ENCODE assay signal across 16 mouse cellular contexts in the genomic region with DNA sequence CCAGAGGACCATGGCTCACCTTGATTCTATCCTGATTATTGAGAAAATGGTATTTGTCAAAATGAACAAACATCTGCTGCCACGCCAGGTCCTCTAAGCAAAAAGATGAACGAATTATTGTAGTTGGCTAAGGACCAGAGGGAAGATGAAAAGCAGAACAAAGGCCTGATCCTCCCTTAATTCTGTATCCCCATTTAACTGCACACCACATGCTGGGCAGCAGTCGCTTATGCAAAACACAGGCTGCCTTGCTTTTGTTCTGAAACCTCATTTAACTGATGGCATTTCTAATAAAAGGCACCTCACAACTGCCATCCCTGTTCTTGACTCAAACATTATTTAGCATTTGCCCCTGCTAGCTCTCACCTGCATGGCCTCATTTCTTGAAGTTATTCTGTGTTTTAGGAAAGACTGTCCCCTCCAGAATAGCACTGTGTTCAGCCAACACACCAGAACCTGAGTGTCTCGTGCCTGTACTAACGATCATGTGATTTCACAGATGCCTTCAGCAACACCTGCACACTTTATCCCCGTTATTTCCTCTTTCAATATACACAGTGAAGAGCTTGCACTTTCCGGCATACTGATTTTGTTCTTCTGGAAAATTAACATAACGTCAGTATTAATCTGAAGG.
DNase-seq lines count a peak whose midpoint lies in the region; ATAC-seq and TF ChIP-seq lines count a peak whose summit lies in the region.
"Had no signal": no experiment of that assay in that cellular context is flagged by ENCODE, and none has a peak within 500 bp of the region (broad histone marks: within the 10 kb centered on the region; RNA-seq: fewer than 3 reads in every experiment).

No protein-coding gene starts in this region.

- peak overlapping the region; percentile 15; the same call in 1 of the 2 replicates for H3K4me3 ChIP-seq in left cerebral cortex, adult 2 months
- H3K4me3 ChIP-seq in hindbrain, embryonic 14.5 days (replicated peaks; ENCODE audit: low read length) = no peak overlapping the region
- no peak overlapping the region for H3K4me3 ChIP-seq in neural tube, embryonic 14.5 days (ENCODE audit: low read depth, low read length)
- H3K4me3 ChIP-seq: liver, embryonic 13.5 days had no signal

- H3K4me1 ChIP-seq in hindbrain, embryonic 14.5 days (replicated peaks; ENCODE audit: control insufficient read depth, insufficient read depth, low read length) = no peaks in the 10 kb centered on the region
- H3K4me1 ChIP-seq in neural tube, embryonic 14.5 days (ENCODE audit: control insufficient read depth, insufficient read depth, low read length) = no peaks in the 10 kb centered on the region

- 0 out of 2 replicates have a peak overlapping the region, but pooled peaks have one; percentile 5 for H3K9ac ChIP-seq in hindbrain, embryonic 14.5 days
- H3K9ac ChIP-seq in neural tube, embryonic 14.5 days (replicated peaks; ENCODE audit: low read depth, low read length) = no peak overlapping the region
- H3K9ac ChIP-seq: liver, embryonic 13.5 days had no signal

- ATAC-seq in hindbrain, embryonic 14.5 days (ENCODE audit: low FRiP score) = peak; percentile 67; the same call in 1 of the 2 replicates
- ATAC-seq in neural tube, embryonic 14.5 days (ENCODE audit: low read depth) = peak; percentile 66

- H3K36me3 ChIP-seq in hindbrain, embryonic 14.5 days (replicated peaks; ENCODE audit: control insufficient read depth, insufficient read depth) = no peaks in the 10 kb centered on the region
- no peaks in the 10 kb centered on the region for H3K36me3 ChIP-seq in neural tube, embryonic 14.5 days (ENCODE audit: control insufficient read depth, insufficient read depth, low read length)
- H3K36me3 ChIP-seq: liver, embryonic 13.5 days had no signal

- 34% methylated on average over 8 of the region's 8 CpGs for WGBS in hindbrain, embryonic 14.5 days
- WGBS in neural tube, embryonic 14.5 days = 30% methylated on average over 8 of the region's 8 CpGs

- TF ChIP-seq CTCF in left cerebral cortex, adult 2 months (IDR thresholded peaks at IDR 0.05) = no peak
- TF ChIP-seq CTCF in brain, embryonic 14.5 days (IDR thresholded peaks at IDR 0.05; ENCODE audit: borderline replicate concordance, extremely low read depth, insufficient read depth, insufficient read length) = no peak

- H3K4me2 ChIP-seq in hindbrain, embryonic 14.5 days (replicated peaks) = 0 out of 2 replicates have a peak overlapping the region, but pooled peaks have one; percentile 6
- no peak overlapping the region for H3K4me2 ChIP-seq in neural tube, embryonic 14.5 days (ENCODE audit: low read depth, low read length)
- H3K4me2 ChIP-seq: heart, embryonic 11.5 days; liver, embryonic 13.5 days had no signal

- TF ChIP-seq POLR2A in brain, embryonic 14.5 days (IDR thresholded peaks at IDR 0.05; ENCODE audit: borderline replicate concordance, extremely low read depth, insufficient read depth, insufficient read length, poor library complexity, severe bottlenecking) = no peak

- no peaks in the 10 kb centered on the region for H3K27me3 ChIP-seq in hindbrain, embryonic 14.5 days (ENCODE audit: control insufficient read depth, insufficient read depth, low read length)
- no peaks in the 10 kb centered on the region for H3K27me3 ChIP-seq in neural tube, embryonic 14.5 days (ENCODE audit: control insufficient read depth, insufficient read depth, low read length)
- H3K27me3 ChIP-seq: liver, embryonic 13.5 days had no signal

- no peaks in the 10 kb centered on the region for H3K9me3 ChIP-seq in hindbrain, embryonic 14.5 days (ENCODE audit: control insufficient read depth, low read length)
- no peaks in the 10 kb centered on the region for H3K9me3 ChIP-seq in neural tube, embryonic 14.5 days (ENCODE audit: control insufficient read depth, low read length)
- H3K9me3 ChIP-seq: liver, embryonic 13.5 days had no signal

- intact Hi-C loops in left cerebral cortex, adult 2 months (cut with DNase I) = no loop called here

- no peak for DNase-seq in left cerebral cortex, adult 2 months (ENCODE audit: extremely low spot score in 1 of 2, low spot score in 2 of 2)
- no peak for DNase-seq in left cerebral cortex, adult 11 months (ENCODE audit: low spot score)
- DNase-seq in brain, embryonic 14.5 days (ENCODE audit: low read depth) = peak; percentile 60
- no peak for DNase-seq in hindbrain, embryonic 14.5 days (ENCODE audit: low spot score)
- no peak for DNase-seq in adrenal gland, postnatal 36 days
- DNase-seq in urinary bladder, adult 18-20 months (ENCODE audit: low spot score in 2 of 2) = no peak
- DNase-seq in cerebellum, adult 9-11 months = no peak
- DNase-seq: cerebellum, postnatal 25 days; gastrocnemius, postnatal 25 days; heart, postnatal 36 days; kidney, adult 18-20 months; left cerebral cortex, postnatal 4 days; liver, embryonic 13.5 days; lung, postnatal 36 days had no signal

- H3K27ac ChIP-seq in left cerebral cortex, adult 2 months = peak overlapping the region; percentile 51
- H3K27ac ChIP-seq in hindbrain, embryonic 14.5 days = peak overlapping the region; percentile 47
- no peak overlapping the region; the same call in 1 of the 2 replicates for H3K27ac ChIP-seq in neural tube, embryonic 14.5 days (ENCODE audit: low read depth, low read length)
- H3K27ac ChIP-seq: liver, embryonic 13.5 days had no signal
